Comparison of ENCODE assay signal across 8 mouse cellular contexts in the genomic region with DNA sequence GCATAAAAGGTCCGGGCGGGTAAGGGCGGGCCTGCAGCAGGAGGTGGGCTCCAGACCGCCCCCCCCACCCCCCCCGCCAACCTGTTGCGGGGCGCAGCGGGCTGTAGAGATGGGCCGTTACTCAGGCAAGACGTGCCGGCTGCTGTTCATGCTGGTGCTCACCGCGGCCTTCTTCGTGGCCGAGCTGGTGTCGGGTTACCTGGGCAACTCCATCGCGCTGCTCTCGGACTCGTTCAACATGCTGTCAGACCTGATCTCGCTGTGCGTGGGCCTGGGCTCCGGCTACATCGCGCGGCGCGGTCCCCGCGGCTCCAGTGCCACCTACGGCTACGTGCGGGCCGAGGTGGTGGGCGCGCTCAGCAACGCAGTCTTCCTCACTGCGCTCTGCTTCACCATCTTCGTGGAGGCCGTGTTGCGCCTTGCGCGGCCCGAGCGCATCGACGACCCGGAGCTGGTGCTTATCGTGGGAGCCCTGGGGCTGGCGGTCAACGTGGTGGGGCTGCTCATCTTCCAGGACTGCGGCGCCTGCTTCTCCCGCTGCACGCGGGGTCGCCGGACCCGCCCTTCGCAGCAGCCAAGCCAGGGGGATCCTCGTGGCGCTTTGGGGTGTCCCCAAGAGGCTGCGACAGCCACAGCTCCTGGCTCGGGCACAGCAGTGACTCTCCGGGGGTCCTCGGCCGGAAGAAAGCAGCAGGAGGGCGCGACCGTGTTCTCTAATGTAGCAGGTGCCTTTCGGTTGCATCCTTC. TPM values are rescaled to one million over a fixed set of nuclear protein-coding genes. Genes with fewer than 3 reads are reported as not detected.
DNase-seq lines count a peak whose midpoint lies in the region; ATAC-seq and TF ChIP-seq lines count a peak whose summit lies in the region.

No protein-coding gene starts in this region.

- H3K4me1 ChIP-seq in forebrain, embryonic 14.5 days (ENCODE audit: control insufficient read depth, insufficient read depth, low read length), result 0 out of 2 replicates have a peak, but pooled peaks cover 4% of the 10 kb centered on the region
- no peaks in the 10 kb centered on the region; the same call in 1 of the 2 replicates for H3K4me1 ChIP-seq in intestine, postnatal 0 days (replicated peaks; ENCODE audit: control insufficient read depth, insufficient read depth, low read length)
- H3K4me1 ChIP-seq in liver, embryonic 13.5 days (replicated peaks), result peaks cover 81% of the 10 kb centered on the region

- WGBS in forebrain, embryonic 14.5 days, result under 1% methylated on average over 67 of the region's 71 CpGs
- under 1% methylated on average over 71 of the region's 71 CpGs for WGBS in intestine, postnatal 0 days
- under 1% methylated on average over 71 of the region's 71 CpGs for WGBS in liver, embryonic 13.5 days (ENCODE audit: insufficient replicate concordance)

- H3K27me3 ChIP-seq in forebrain, embryonic 14.5 days (replicated peaks; ENCODE audit: control insufficient read depth, insufficient read depth, low read length), result no peaks in the 10 kb centered on the region; the same call in 1 of the 2 replicates
- peaks cover 8% of the 10 kb centered on the region; the same call in 1 of the 2 replicates for H3K27me3 ChIP-seq in intestine, postnatal 0 days (replicated peaks; ENCODE audit: control insufficient read depth, insufficient read depth, low read length)
- H3K27me3 ChIP-seq in liver, embryonic 13.5 days, result peaks cover 18% of the 10 kb centered on the region

- DNase-seq in retina, embryonic 14.5 days (ENCODE audit: low spot score), result peak; percentile 57
- DNase-seq in retina, postnatal 1 day, result no peak
- DNase-seq in cerebellum, adult 9-11 months, result peak; percentile 35
- peak; percentile 45 for DNase-seq in forebrain, embryonic 14.5 days (ENCODE audit: low spot score)
- peak; percentile 55 for DNase-seq in liver, embryonic 13.5 days
- DNase-seq in right cerebral cortex, postnatal 4 days, result peak; percentile 66
- DNase-seq in ovary, postnatal 14 days (ENCODE audit: low spot score), result no peak

- no peak for TF ChIP-seq CTCF in intestine, postnatal 0 days (IDR thresholded peaks at IDR 0.05; ENCODE audit: low read depth)

- H3K36me3 ChIP-seq in forebrain, embryonic 14.5 days (ENCODE audit: control insufficient read depth, insufficient read depth, low read length), result no peaks in the 10 kb centered on the region
- H3K36me3 ChIP-seq in intestine, postnatal 0 days (ENCODE audit: control insufficient read depth, insufficient read depth), result no peaks in the 10 kb centered on the region
- H3K36me3 ChIP-seq in liver, embryonic 13.5 days, result peaks cover 37% of the 10 kb centered on the region

- peak overlapping the region; percentile 72 for H3K27ac ChIP-seq in forebrain, embryonic 14.5 days (ENCODE audit: low read depth, low read length)
- peak overlapping the region; percentile 85 for H3K27ac ChIP-seq in intestine, postnatal 0 days (ENCODE audit: low read depth, low read length)
- H3K27ac ChIP-seq in liver, embryonic 13.5 days, result peak overlapping the region; percentile 98

- H3K4me2 ChIP-seq in forebrain, embryonic 14.5 days (ENCODE audit: low read length), result peak overlapping the region; percentile 90
- H3K4me2 ChIP-seq in intestine, postnatal 0 days (replicated peaks; ENCODE audit: low read depth), result peak overlapping the region; percentile 86
- H3K4me2 ChIP-seq in liver, embryonic 13.5 days, result peak overlapping the region; percentile 85

- H3K9ac ChIP-seq in forebrain, embryonic 14.5 days (ENCODE audit: low read length), result peak overlapping the region; percentile 95
- H3K9ac ChIP-seq in intestine, postnatal 0 days (ENCODE audit: low read depth, low read length), result peak overlapping the region; percentile 60
- H3K9ac ChIP-seq in liver, embryonic 13.5 days, result peak overlapping the region; percentile 98

- ATAC-seq in forebrain, embryonic 14.5 days, result peak; percentile 70
- peak; percentile 39; the same call in 1 of the 2 replicates for ATAC-seq in intestine, postnatal 0 days
- ATAC-seq in liver, embryonic 13.5 days (ENCODE audit: low read depth), result peak; percentile 1

- peak overlapping the region; percentile 72 for H3K4me3 ChIP-seq in forebrain, embryonic 14.5 days (ENCODE audit: low read depth, low read length)
- H3K4me3 ChIP-seq in intestine, postnatal 0 days (ENCODE audit: low read depth, low read length), result peak overlapping the region; percentile 58
- H3K4me3 ChIP-seq in liver, embryonic 13.5 days (replicated peaks), result peak overlapping the region; percentile 91

- no peaks in the 10 kb centered on the region for H3K9me3 ChIP-seq in forebrain, embryonic 14.5 days (replicated peaks; ENCODE audit: control insufficient read depth, low read length)
- no peaks in the 10 kb centered on the region for H3K9me3 ChIP-seq in intestine, postnatal 0 days (ENCODE audit: control insufficient read depth)
- no peaks in the 10 kb centered on the region for H3K9me3 ChIP-seq in liver, embryonic 13.5 days (replicated peaks)

RNA-seq across cellular contexts. Expression of a gene that starts 0.5 kb away (rescaled TPM):
- 10.5 and 11.0 TPM in 2 replicates for polyA plus RNA-seq in forebrain, embryonic 14.5 days (2014; fragmentation: Nextera tagmentation; extraction: Ambion mirVana)
- polyA plus RNA-seq in intestine, postnatal 0 days (2015; fragmentation: Nextera tagmentation; extraction: Ambion mirVana), result 8.5 and 9.3 TPM in 2 replicates
- polyA plus RNA-seq in liver, embryonic 13.5 days (2015; fragmentation: Nextera tagmentation; extraction: Ambion mirVana), result 10.4 and 12.5 TPM in 2 replicates

Comparison
In these comparisons a context has a peak if more than half of its experiments do, and no peak if none do; other contexts are left out.
1. DNase-seq: peak in retina, embryonic 14.5 days (single experiment), cerebellum, adult 9-11 months (single experiment), forebrain, embryonic 14.5 days (single experiment), liver, embryonic 13.5 days (single experiment) and right cerebral cortex, postnatal 4 days (single experiment); none in retina, postnatal 1 day (single experiment) and ovary, postnatal 14 days (single experiment).
2. ATAC-seq: peak in every context shown above with its lines; median percentile 70 in forebrain, embryonic 14.5 days; 39 in intestine, postnatal 0 days; 1 in liver, embryonic 13.5 days.
3. Peak in every context shown above with its lines, with median percentiles within 50 percentile points of each other: H3K27ac ChIP-seq, H3K4me2 ChIP-seq, H3K4me3 ChIP-seq and H3K9ac ChIP-seq.